Mouse (Mus musculus): ENCODE results near the gene Fshb. TPM values are rescaled to one million over a fixed set of nuclear protein-coding genes. Genes with fewer than 3 reads are reported as not detected.

The Fshb gene
- total RNA-seq (2022) = not detected

- DNase-seq = no peak
These were observed at the start of gene Fshb for GRCm38 (mm10) chr2:107059556-107059955. Gene Fshb (minus strand): TSS chr2:107059656.

- no peak for DNase-seq
These were observed 24.8 kb upstream of the Fshb start for GRCm38 (mm10) chr2:107084256-107084655.

- DNase-seq = peak; percentile 6
These were observed 23.8 kb upstream of the Fshb start for GRCm38 (mm10) chr2:107083071-107083885.

GRCm38 (mm10) chr2:107063260-107063659 is 3.8 kb upstream of the Fshb start:
- DNase-seq = no peak

GRCm38 (mm10) chr2:107045955-107046354 is 13.5 kb downstream of the Fshb start:
- no peak for DNase-seq

- DNase-seq = peak; percentile 10
These were observed 18.6 kb downstream of the Fshb start for GRCm38 (mm10) chr2:107040816-107041215.

- DNase-seq = no peak
These were observed 23.5 kb downstream of the Fshb start for GRCm38 (mm10) chr2:107035980-107036379.

GRCm38 (mm10) chr2:107024694-107025093 is 34.8 kb downstream of the Fshb start:
- no peak for DNase-seq

- DNase-seq = no peak
These were observed 36.7 kb downstream of the Fshb start for GRCm38 (mm10) chr2:107022713-107023112.

- DNase-seq = no peak
These were observed 40.1 kb downstream of the Fshb start for GRCm38 (mm10) chr2:107019331-107019730.

GRCm38 (mm10) chr2:107013161-107013560 is 46.3 kb downstream of the Fshb start:
- no peak for DNase-seq

- no peak for DNase-seq
These were observed 47.1 kb downstream of the Fshb start for GRCm38 (mm10) chr2:107012318-107012717.

- no peak for DNase-seq
These were observed 49.3 kb downstream of the Fshb start for GRCm38 (mm10) chr2:107010160-107010559.

GRCm38 (mm10) chr2:107006378-107006777 is 53.1 kb downstream of the Fshb start:
- DNase-seq = no peak

Other genes starting within 250 kb of the Fshb start
- 10 to 100 TPM; 33.7 to 45.9 (median 39.8) TPM for gene Arl14ep, start 85.2 kb downstream of the Fshb start, total RNA-seq (2022)
- gene Kcna4, start 231.0 kb upstream of the Fshb start, total RNA-seq (2022) = under 1 TPM; 0.31 to 0.83 (median 0.56) TPM

All from adrenal gland, adult 8-10 months (tissue).